Mouse (Mus musculus) midbrain, embryonic 13.5 days (tissue): Measurements from ENCODE around the gene Eps8. TPM values are rescaled to one million over a fixed set of nuclear protein-coding genes. Genes with fewer than 3 reads are reported as not detected.

Experiments
- ATAC-seq: fragments of 200-750 bp; cut with Nextera tagmentation; 2 replicates; pipeline ENCODE4 v1.8.0; 2017; ENCODE audit warnings: mild to moderate bottlenecking, moderate TSS enrichment, moderate library complexity
- H3K27ac ChIP-seq: fragments of 300-500 bp; sonication (generic); 2 replicates; pipeline ENCODE4 v1.5.1; 2015; ENCODE audit warnings: inconsistent platforms, mild to moderate bottlenecking, moderate library complexity
- H3K27me3 ChIP-seq: fragments of 300-500 bp; sonication (generic); 2 replicates; pipeline ENCODE4 v1.6.1; 2015; ENCODE audit warnings: mild to moderate bottlenecking, inconsistent platforms
- H3K36me3 ChIP-seq: fragments of 300-500 bp; sonication (generic); 2 replicates; pipeline ENCODE4 v1.6.1; 2015; ENCODE audit warnings: mild to moderate bottlenecking, inconsistent platforms
- H3K4me1 ChIP-seq: fragments of 300-500 bp; sonication (generic); replicated peaks from 2 replicates; pipeline ENCODE4 v1.6.1; 2015; ENCODE audit warnings: inconsistent platforms
- H3K4me2 ChIP-seq: fragments of 300-500 bp; sonication (generic); replicated peaks from 2 replicates; pipeline ENCODE4 v1.6.1; 2015; ENCODE audit warnings: moderate library complexity, mild to moderate bottlenecking, inconsistent platforms
- H3K4me3 ChIP-seq: fragments of 300-500 bp; sonication (generic); replicated peaks from 2 replicates; pipeline ENCODE4 v1.5.1; 2015; ENCODE audit warnings: mild to moderate bottlenecking, inconsistent platforms
- H3K9ac ChIP-seq: fragments of 300-500 bp; sonication (generic); replicated peaks from 2 replicates; pipeline ENCODE4 v1.6.1; 2015; ENCODE audit warnings: mild to moderate bottlenecking, inconsistent platforms
- H3K9me3 ChIP-seq: fragments of 300-500 bp; sonication (generic); 2 replicates; pipeline ENCODE4 v1.6.1; 2016; ENCODE audit warnings: mild to moderate bottlenecking, inconsistent platforms
- WGBS: fragments of 180-500 bp; shearing (Covaris S2); methylation state at CpG from one replicate; pipeline ENCODE4 v1.1.7; 2015; 5-methylcytosine and 5-hydroxymethylcytosine counted together
- polyA plus RNA-seq: library from polyadenylated mRNA; unstranded; fragments of >200 nt; fragmentation: Nextera tagmentation; extraction: Ambion mirVana; gene quantifications from 2 replicates; pipeline ENCODE4 v1.2.1, GENCODE M21; 2015

Eps8 gene
- polyA plus RNA-seq, 1 experiment from 2014 or later, result 13.0 TPM

DNA sequence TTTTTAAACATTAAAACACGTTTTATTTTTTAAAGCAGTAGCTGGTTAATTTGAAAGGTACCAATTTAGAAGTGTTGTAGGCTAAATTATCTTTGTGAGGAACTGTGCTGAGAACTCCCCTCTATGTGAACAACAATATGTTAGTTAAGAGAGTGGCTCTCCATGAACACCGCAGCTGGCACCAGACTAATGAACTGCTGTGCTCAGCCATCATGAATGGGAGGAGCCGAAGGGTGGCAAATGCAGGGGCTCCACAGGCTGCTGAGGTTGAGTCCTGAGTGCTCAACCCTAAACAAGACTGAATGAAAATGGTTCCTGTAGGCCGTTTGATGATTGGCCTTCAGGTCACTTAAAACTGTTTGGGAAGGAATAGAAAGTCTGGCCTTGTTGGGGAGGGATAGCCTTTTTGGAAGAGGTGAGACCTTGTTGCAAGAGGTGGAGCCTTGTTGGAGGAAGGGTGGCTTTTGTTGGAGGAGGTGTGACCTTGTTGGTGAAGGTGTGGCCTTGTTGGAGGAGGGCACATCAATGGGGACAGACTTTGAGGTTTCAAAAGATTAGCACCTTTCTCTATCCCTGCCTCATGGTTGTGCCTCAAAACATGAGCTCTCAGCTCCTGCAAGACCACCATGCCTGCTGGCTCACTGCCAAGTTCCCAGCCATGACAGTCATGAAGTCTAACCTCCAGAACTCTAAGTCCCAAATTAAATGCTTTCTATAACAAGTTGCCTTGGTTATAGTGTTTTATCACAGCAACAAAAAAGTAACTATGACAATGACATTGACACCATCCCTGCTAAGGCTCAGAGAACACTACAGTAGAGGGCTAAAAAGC is 50.0 kb downstream of the Eps8 start:
- Histone ChIP-seq H3K27ac (no peak overlapping the region), H3K36me3 (no peaks in the 10 kb centered on the region), H3K4me2 (no peak overlapping the region), H3K4me3 (no peak overlapping the region), H3K9me3 (no peaks in the 10 kb centered on the region), H3K27me3 (no peaks in the 10 kb centered on the region), H3K4me1 (no peaks in the 10 kb centered on the region), H3K9ac (no peak overlapping the region)
- WGBS, result 83% methylated on average over 4 of the region's 4 CpGs
- no peak for ATAC-seq

GRCm38 (mm10) chr6:137598306-137598705 is 56.4 kb downstream of the Eps8 start:
- 11% methylated on average over 7 of the region's 7 CpGs for WGBS
- Histone ChIP-seq H3K27ac (no peak overlapping the region), H3K4me3 (no peak overlapping the region), H3K36me3 (no peaks in the 10 kb centered on the region), H3K4me1 (peaks cover 4% of the 10 kb centered on the region; the same call in 1 of the 2 replicates), H3K9me3 (peaks cover 4% of the 10 kb centered on the region; the same call in 1 of the 2 replicates), H3K27me3 (no peaks in the 10 kb centered on the region), H3K9ac (no peak overlapping the region), H3K4me2 (no peak overlapping the region)
- no peak for ATAC-seq

DNA sequence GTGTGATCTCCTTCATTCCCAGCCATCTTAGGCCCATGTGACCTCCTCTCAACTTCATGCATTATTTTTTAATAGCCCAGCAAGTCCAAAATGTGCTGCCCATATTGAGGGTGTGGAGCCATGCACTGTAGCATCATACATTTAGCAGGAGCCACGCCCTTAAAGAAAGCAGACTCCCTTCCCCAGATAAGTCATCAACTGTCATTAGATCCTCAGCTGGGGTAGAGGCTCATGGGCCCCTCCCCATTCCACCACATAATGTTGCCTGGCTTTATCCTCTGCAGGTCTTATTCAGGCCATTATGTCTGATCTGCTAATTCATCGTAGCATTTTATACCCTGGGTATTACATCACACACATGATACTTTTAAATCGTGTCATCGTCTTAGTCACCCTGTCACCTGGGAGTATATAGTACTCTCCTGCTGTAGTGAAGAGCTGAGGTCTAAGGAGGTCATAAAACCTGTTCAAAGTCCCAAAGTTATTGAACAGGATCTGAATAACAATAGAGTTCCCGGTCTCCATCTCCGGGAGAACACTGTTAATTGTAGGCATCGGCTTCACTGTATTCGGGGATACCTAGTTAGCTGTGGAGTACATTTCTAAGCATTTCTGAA is 57.1 kb downstream of the Eps8 start:
- H3K4me3 ChIP-seq, result no peak overlapping the region
- H3K4me2 ChIP-seq, result no peak overlapping the region
- WGBS, result 89% methylated on average over 8 of the region's 8 CpGs
- no peak for ATAC-seq
- no peak overlapping the region for H3K9ac ChIP-seq
- peaks cover 4% of the 10 kb centered on the region; the same call in 1 of the 2 replicates for H3K4me1 ChIP-seq
- H3K36me3 ChIP-seq, result no peaks in the 10 kb centered on the region
- no peak overlapping the region for H3K27ac ChIP-seq
- H3K27me3 ChIP-seq, result no peaks in the 10 kb centered on the region
- peaks cover 4% of the 10 kb centered on the region; the same call in 1 of the 2 replicates for H3K9me3 ChIP-seq

- Histone ChIP-seq H3K4me2 (no peak overlapping the region), H3K27ac (no peak overlapping the region), H3K9ac (no peak overlapping the region), H3K4me3 (no peak overlapping the region), H3K9me3 (peaks cover 4% of the 10 kb centered on the region; the same call in 1 of the 2 replicates), H3K4me1 (no peaks in the 10 kb centered on the region), H3K36me3 (no peaks in the 10 kb centered on the region), H3K27me3 (no peaks in the 10 kb centered on the region)
- no peak for ATAC-seq
- 93% methylated on average over 10 of the region's 10 CpGs for WGBS
Measured at GRCm38 (mm10) chr6:137592582-137592981, 62.1 kb downstream of the Eps8 start.

- no peak for ATAC-seq
- H3K36me3 ChIP-seq, result no peaks in the 10 kb centered on the region
- no peaks in the 10 kb centered on the region for H3K4me1 ChIP-seq
- no peak overlapping the region for H3K9ac ChIP-seq
- H3K9me3 ChIP-seq, result no peaks in the 10 kb centered on the region
- no peak overlapping the region for H3K27ac ChIP-seq
- H3K27me3 ChIP-seq, result no peaks in the 10 kb centered on the region
- no peak overlapping the region for H3K4me2 ChIP-seq
- 82% methylated on average over 3 of the region's 3 CpGs for WGBS
- H3K4me3 ChIP-seq, result no peak overlapping the region
Measured at GRCm38 (mm10) chr6:137589245-137589618, 65.4 kb downstream of the Eps8 start.

DNA sequence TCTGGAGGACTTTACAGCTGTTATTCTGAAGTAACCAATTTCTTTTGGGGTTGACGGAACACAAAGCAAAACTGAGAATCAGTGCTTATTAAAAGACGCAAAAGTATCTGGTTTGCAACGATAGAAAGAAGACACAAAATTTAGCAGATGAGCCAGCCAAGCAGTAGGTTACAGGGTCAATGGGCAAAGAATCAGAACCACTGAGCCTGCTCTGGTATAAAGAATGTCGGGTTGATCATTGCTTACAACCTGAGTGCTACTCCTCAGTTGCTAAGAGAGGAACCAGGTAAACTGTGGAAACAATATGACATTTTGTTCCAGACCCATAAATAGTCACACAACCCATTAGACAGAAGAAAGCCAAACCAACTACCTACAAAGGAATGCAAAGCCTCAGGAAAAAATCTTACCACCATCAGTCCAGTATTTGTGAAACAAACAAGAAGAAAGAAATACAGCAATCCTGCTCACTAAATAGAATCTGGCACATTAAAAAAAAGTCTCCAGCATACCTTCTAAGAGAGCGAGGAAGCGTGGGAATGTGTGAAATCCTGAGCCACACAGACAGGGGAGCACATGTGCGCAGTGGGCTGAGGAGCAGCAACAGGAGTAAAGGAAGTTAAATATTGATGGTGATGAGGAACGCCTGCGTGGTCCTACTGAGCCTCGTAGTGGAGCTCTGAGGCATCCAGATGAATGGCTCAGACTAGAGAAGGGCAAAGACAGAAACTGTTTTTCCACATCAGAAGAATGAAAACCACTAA is 66.0 kb downstream of the Eps8 start:
- H3K36me3 ChIP-seq, result no peaks in the 10 kb centered on the region
- H3K9me3 ChIP-seq, result no peaks in the 10 kb centered on the region
- H3K4me1 ChIP-seq, result no peaks in the 10 kb centered on the region
- H3K27ac ChIP-seq, result no peak overlapping the region
- H3K9ac ChIP-seq, result no peak overlapping the region
- H3K4me3 ChIP-seq, result no peak overlapping the region
- no peak overlapping the region for H3K4me2 ChIP-seq
- no peak for ATAC-seq
- WGBS, result 90% methylated on average over 10 of the region's 10 CpGs
- no peaks in the 10 kb centered on the region for H3K27me3 ChIP-seq

DNA sequence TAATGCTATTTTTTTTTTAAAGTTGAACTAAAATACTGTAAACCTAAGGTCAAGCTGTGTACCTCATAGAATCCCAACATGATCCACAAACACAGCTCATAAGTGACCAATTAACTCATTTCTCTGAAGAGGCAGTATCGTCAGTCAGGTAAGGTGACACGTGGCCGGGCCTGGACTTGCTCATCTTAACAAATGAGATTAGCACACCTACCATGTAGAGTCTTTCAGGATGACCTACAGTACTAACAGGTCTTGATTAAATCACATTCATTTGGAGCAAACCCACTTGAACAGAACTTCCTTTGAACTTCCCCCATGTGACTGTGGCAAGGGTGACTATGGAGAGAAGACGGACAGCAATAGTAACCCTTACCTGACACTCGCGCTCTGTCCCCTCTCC is 66.8 kb downstream of the Eps8 start:
- H3K27me3 ChIP-seq, result no peaks in the 10 kb centered on the region
- no peak overlapping the region for H3K4me2 ChIP-seq
- ATAC-seq, result no peak
- H3K36me3 ChIP-seq, result no peaks in the 10 kb centered on the region
- H3K9ac ChIP-seq, result no peak overlapping the region
- no peak overlapping the region for H3K27ac ChIP-seq
- WGBS, result 88% methylated on average over 6 of the region's 6 CpGs
- H3K4me3 ChIP-seq, result no peak overlapping the region
- H3K9me3 ChIP-seq, result no peaks in the 10 kb centered on the region
- no peaks in the 10 kb centered on the region for H3K4me1 ChIP-seq

GRCm38 (mm10) chr6:137585229-137585628 is 69.4 kb downstream of the Eps8 start:
- Histone ChIP-seq H3K27ac (no peak overlapping the region), H3K9me3 (no peaks in the 10 kb centered on the region), H3K4me1 (no peaks in the 10 kb centered on the region), H3K4me3 (no peak overlapping the region), H3K4me2 (no peak overlapping the region), H3K36me3 (no peaks in the 10 kb centered on the region), H3K27me3 (no peaks in the 10 kb centered on the region), H3K9ac (no peak overlapping the region)
- ATAC-seq, result no peak
- WGBS, result 86% methylated on average over 4 of the region's 4 CpGs

DNA sequence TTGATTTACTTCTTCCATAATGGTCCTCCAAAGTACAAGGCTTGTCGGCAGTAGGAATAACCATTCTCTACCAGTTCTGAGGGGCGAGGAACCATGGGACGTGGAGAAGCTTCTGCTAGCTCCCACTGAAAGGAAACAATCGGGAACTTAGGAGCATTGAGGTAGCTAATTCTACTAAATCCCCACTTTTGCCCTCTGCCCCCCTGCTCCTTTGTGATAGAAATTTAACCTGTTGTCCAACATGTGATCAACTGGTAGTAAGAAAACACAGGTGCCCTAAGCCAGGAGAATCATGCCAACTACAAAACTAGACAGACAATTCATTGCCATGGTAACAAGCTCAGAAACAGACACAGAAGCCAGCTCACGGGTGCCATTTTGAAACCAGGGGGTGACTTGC is 71.6 kb downstream of the Eps8 start:
- no peak overlapping the region for H3K4me3 ChIP-seq
- H3K36me3 ChIP-seq, result no peaks in the 10 kb centered on the region
- no peaks in the 10 kb centered on the region for H3K9me3 ChIP-seq
- ATAC-seq, result no peak
- H3K4me2 ChIP-seq, result no peak overlapping the region
- H3K9ac ChIP-seq, result no peak overlapping the region
- no peaks in the 10 kb centered on the region for H3K4me1 ChIP-seq
- WGBS, result 73% methylated on average over 5 of the region's 5 CpGs
- H3K27me3 ChIP-seq, result no peaks in the 10 kb centered on the region
- no peak overlapping the region for H3K27ac ChIP-seq

GRCm38 (mm10) chr6:137582207-137582889 is 72.3 kb downstream of the Eps8 start:
- no peaks in the 10 kb centered on the region for H3K4me1 ChIP-seq
- H3K9me3 ChIP-seq, result no peaks in the 10 kb centered on the region
- H3K27ac ChIP-seq, result no peak overlapping the region
- H3K36me3 ChIP-seq, result no peaks in the 10 kb centered on the region
- no peak overlapping the region for H3K9ac ChIP-seq
- H3K27me3 ChIP-seq, result no peaks in the 10 kb centered on the region
- H3K4me2 ChIP-seq, result no peak overlapping the region
- H3K4me3 ChIP-seq, result no peak overlapping the region
- WGBS, result 89% methylated on average over 19 of the region's 19 CpGs
- ATAC-seq, result no peak

- no peak overlapping the region for H3K9ac ChIP-seq
- H3K4me1 ChIP-seq, result no peaks in the 10 kb centered on the region
- no peaks in the 10 kb centered on the region for H3K9me3 ChIP-seq
- H3K36me3 ChIP-seq, result no peaks in the 10 kb centered on the region
- no peak overlapping the region for H3K27ac ChIP-seq
- no peaks in the 10 kb centered on the region for H3K27me3 ChIP-seq
- no peak overlapping the region for H3K4me2 ChIP-seq
- ATAC-seq, result no peak
- 90% methylated on average over 6 of the region's 6 CpGs for WGBS
- no peak overlapping the region for H3K4me3 ChIP-seq
Measured at GRCm38 (mm10) chr6:137581331-137582010, 73.2 kb downstream of the Eps8 start.
